Mouse (Mus musculus) CH12.LX (cell line): ENCODE data around the gene Itgb2.

Experiments
- CTCF ChIP-seq, 2 experiments: IDR thresholded peaks in 1 of 2; conservative IDR thresholded peaks in 1 of 2; 2 replicates each; pipeline ENCODE4 v1.5.1; 2011 to 2012; ENCODE audit warnings: low read depth in 2 of 2, low read length in 2 of 2, improper control_type of control experiment in 1 of 2, inconsistent platforms in 1 of 2, mild to moderate bottlenecking in 1 of 2, moderate library complexity in 1 of 2
- EP300 ChIP-seq: IDR thresholded peaks from 2 replicates; pipeline ENCODE4 v1.6.1; 2011; ENCODE audit warnings: low read length, improper control_type of control experiment
- MYC ChIP-seq: IDR thresholded peaks from 2 replicates; pipeline ENCODE4 v1.6.1; 2011; ENCODE audit warnings: low read depth, mild to moderate bottlenecking, improper control_type of control experiment, low read length
- NELFE ChIP-seq: IDR thresholded peaks from 2 replicates; pipeline ENCODE4 v1.6.1; 2011; ENCODE audit warnings: low read depth, low read length, improper control_type of control experiment
- NRF1 ChIP-seq: IDR thresholded peaks from 2 replicates; pipeline ENCODE4 v1.6.1; 2014; ENCODE audit warnings: low read depth, mild to moderate bottlenecking, inconsistent platforms, low read length, improper control_type of control experiment, moderate library complexity
- POLR2A ChIP-seq: IDR thresholded peaks from 2 replicates; pipeline ENCODE4 v1.6.1; 2011; ENCODE audit warnings: low read depth, mild to moderate bottlenecking, improper control_type of control experiment, low read length

- TF ChIP-seq NELFE, result no peak
- no peak for TF ChIP-seq MYC
- no peak for TF ChIP-seq EP300
- no peak for TF ChIP-seq NRF1
- no peak for TF ChIP-seq POLR2A
- no peak for TF ChIP-seq CTCF (conservative IDR thresholded peaks at IDR 0.05 in 1 of 2, IDR thresholded peaks at IDR 0.05 in 1 of 2; ENCODE audit: low read depth in 2 of 2, low read length in 2 of 2)
These were observed 20.8 kb downstream of the Itgb2 start for GRCm38 (mm10) chr10:77550874-77551273.
